Mouse (Mus musculus): ENCODE data around the gene Zfp658.

Gene Zfp658

GRCm38 (mm10) chr7:43580526-43580925 is 18.5 kb downstream of the Zfp658 start:
- DNase-seq (ENCODE audit: low spot score in 2 of 2), result peak; percentile 12 to 33

DNA sequence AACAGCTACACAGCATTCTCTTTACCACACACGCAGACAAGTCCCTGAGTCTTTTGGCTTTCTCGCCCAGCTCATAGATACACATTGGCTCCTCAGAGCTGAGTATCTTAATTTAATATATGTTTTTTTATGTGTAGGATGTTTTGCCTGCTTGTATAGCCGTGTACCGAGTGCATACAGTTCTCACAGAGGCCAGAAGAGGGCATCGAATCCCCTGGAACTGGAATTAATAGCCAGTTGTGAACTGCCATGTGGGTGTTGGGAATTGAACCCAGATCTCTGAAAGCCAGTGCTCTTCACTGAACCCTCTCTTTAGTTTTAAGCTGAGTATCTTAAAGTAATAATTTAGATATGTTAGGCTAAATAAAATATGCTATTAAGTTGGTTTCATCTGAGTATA is 22.7 kb downstream of the Zfp658 start:
- DNase-seq (ENCODE audit: low spot score in 2 of 2), result no peak

GRCm38 (mm10) chr7:43601884-43602283 is 39.8 kb downstream of the Zfp658 start:
- DNase-seq (ENCODE audit: low spot score in 2 of 2), result no peak

- DNase-seq (ENCODE audit: low spot score in 2 of 2), result peak; percentile 74 to 81
Measured at GRCm38 (mm10) chr7:43606896-43607742, 45.1 kb downstream of the Zfp658 start, which contains the start of gene Zfp819. Zfp819 (plus strand) TSS chr7:43607169.

DNA sequence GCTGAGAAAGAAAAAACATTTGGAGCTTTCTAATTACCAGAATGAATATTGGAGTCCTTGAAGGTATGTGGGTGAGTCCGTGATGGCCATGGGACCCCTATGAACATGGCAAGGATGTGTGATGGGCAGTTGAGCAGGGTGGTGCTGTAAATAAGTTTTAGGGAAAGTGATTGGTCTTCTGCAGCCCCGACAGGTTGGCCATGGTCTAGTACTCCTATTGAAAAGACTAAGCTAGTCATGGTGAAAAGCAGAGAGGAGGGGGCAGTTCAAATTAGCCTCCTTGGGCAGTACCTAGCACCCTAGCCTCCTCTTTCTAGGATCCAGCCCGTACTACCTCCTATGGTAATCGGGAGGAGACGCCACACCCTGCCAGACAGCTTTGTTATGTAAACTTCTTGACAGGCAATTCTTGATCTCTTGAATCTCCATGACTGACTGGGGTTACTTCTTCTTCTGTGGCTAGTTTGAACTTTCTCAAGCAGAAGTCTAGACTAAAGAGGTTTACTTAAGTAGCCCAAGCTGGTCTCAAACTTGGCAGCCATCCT is 45.8 kb downstream of the Zfp658 start:
- no peak for DNase-seq (ENCODE audit: low spot score in 2 of 2)

DNA sequence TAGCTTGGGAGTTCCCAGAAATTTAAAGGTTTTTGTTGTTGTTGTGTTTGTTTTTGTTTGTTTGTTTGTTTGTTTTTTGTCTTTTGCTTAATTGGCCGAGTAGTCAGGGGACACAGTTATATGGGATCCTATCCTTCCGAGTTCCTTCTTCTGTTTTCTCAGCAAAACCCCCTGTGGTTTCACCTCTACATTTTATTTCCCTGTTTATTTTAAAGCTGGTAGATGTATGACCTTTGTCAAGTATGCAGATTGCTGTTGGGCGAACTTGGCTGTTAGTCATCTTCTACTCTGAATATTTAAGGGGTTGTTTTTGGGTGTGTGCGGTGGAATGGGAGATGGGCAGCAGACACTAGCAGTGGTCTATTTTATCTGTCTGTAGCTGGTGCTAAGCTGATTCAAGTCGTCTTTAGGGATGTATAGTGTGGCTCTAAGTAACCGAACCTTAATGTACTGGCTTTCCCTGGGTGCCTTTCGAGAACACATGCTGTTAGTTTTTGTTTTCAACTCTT is 46.3 kb downstream of the Zfp658 start:
- no peak for DNase-seq (ENCODE audit: low spot score in 2 of 2)

DNA sequence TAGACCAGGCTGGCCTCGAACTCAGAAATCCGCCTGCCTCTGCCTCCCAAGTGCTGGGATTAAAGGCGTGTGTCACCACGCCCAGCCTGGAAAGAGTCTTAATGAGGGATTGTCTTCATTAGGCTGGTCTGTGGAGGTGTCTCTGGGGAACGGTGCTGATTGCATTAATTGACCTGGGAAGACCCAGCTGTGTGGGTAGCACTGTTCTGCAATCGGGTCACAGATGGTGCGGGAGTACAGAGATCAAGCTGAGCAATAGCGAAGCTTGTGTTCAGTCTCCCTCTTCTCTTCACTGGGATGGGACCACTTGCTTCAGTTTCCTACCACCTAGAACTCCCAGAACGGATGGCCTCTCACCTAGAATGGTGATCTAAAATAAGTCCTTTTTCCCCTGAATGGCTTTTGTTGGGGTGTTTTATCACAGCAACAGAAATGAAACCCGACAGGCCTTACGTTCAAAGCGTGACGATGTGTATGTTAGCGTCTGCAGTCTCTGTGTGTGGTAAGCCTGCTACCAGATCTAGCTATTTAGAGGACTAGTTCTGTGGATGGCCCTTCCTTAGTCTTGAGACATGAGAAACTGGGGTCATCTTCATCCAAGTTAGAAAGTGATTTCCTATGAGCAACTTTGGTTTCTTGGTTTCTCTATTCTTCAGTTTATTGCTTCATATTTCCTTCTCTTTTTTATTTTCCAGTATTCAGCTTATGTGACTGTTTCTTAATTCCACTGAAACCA is 51.9 kb downstream of the Zfp658 start:
- DNase-seq (ENCODE audit: low spot score in 2 of 2), result no peak

DNA sequence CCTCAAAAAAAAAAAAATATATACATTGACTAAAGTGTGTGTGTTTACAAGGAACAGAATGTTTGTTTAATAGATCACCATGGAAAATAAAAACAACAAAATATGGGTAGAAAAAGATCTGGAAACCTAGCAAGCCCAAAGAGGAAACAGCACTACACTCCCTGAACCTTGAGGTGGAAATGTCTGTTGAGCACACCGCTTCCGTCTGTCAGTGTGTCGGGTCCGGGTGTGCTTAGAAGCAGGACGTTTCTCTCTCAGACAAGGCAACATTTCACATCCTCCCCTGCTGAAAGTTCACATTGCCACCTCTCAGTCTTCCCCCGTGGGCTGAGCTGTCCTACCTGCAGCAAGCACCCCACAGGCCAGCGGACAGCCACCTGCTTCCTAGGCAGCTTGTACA is 60.9 kb downstream of the Zfp658 start:
- DNase-seq (ENCODE audit: low spot score in 2 of 2), result no peak

GRCm38 (mm10) chr7:43623819-43624218 is 61.8 kb downstream of the Zfp658 start:
- DNase-seq (ENCODE audit: low spot score in 2 of 2), result no peak

Data from right cerebral cortex, adult 2 months (tissue).